Mouse (Mus musculus): ENCODE measurements around the gene Dpp6. TPM values are rescaled to one million over a fixed set of nuclear protein-coding genes. Genes with fewer than 3 reads are reported as not detected.

Dpp6 gene
- polyA plus RNA-seq, 1 experiment from 2014 or later, result 7.0 TPM

- DNase-seq (ENCODE audit: low spot score), result peak; percentile 51
- no peaks in the 10 kb centered on the region for H3K4me1 ChIP-seq
- no peak overlapping the region for H3K4me3 ChIP-seq
- no peaks in the 10 kb centered on the region for H3K27me3 ChIP-seq (ENCODE audit: low read depth, poor library complexity, severe bottlenecking)
- WGBS, result 45% methylated on average over 7 of the region's 7 CpGs
- H3K9me3 ChIP-seq (replicated peaks), result no peaks in the 10 kb centered on the region
- no peaks in the 10 kb centered on the region for H3K36me3 ChIP-seq
- H3K27ac ChIP-seq (replicated peaks), result no peak overlapping the region
Observed at GRCm38 (mm10) chr5:27615769-27616168, 798.8 kb downstream of the Dpp6 start.

- DNase-seq (ENCODE audit: low spot score), result no peak
- H3K27me3 ChIP-seq (ENCODE audit: low read depth, poor library complexity, severe bottlenecking), result no peaks in the 10 kb centered on the region
- no peaks in the 10 kb centered on the region for H3K36me3 ChIP-seq
- H3K9me3 ChIP-seq (replicated peaks), result no peaks in the 10 kb centered on the region
- no peaks in the 10 kb centered on the region for H3K4me1 ChIP-seq
- H3K4me3 ChIP-seq, result no peak overlapping the region
- H3K27ac ChIP-seq (replicated peaks), result no peak overlapping the region
Observed at GRCm38 (mm10) chr5:27621811-27622210, 804.8 kb downstream of the Dpp6 start.

- WGBS, result 83% methylated on average over 1 of the region's 1 CpGs
- no peak for DNase-seq (ENCODE audit: low spot score)
- H3K27ac ChIP-seq (replicated peaks), result no peak overlapping the region
- H3K27me3 ChIP-seq (ENCODE audit: low read depth, poor library complexity, severe bottlenecking), result no peaks in the 10 kb centered on the region
- H3K36me3 ChIP-seq, result no peaks in the 10 kb centered on the region
- no peak overlapping the region for H3K4me3 ChIP-seq
- no peaks in the 10 kb centered on the region for H3K9me3 ChIP-seq (replicated peaks)
- no peaks in the 10 kb centered on the region for H3K4me1 ChIP-seq
Observed at GRCm38 (mm10) chr5:27623876-27624275, 806.9 kb downstream of the Dpp6 start.

- H3K9me3 ChIP-seq (replicated peaks), result no peaks in the 10 kb centered on the region
- 83% methylated on average over 2 of the region's 2 CpGs for WGBS
- no peaks in the 10 kb centered on the region for H3K4me1 ChIP-seq
- no peaks in the 10 kb centered on the region for H3K36me3 ChIP-seq
- no peak for DNase-seq (ENCODE audit: low spot score)
- no peaks in the 10 kb centered on the region for H3K27me3 ChIP-seq (ENCODE audit: low read depth, poor library complexity, severe bottlenecking)
- no peak overlapping the region for H3K4me3 ChIP-seq
- H3K27ac ChIP-seq (replicated peaks), result no peak overlapping the region
Observed at GRCm38 (mm10) chr5:27632151-27632550, 815.1 kb downstream of the Dpp6 start.

GRCm38 (mm10) chr5:27635941-27636340, 818.9 kb downstream of the Dpp6 start:
- 84% methylated on average over 2 of the region's 2 CpGs for WGBS
- H3K36me3 ChIP-seq, result no peaks in the 10 kb centered on the region
- H3K27ac ChIP-seq (replicated peaks), result no peak overlapping the region
- no peak overlapping the region for H3K4me3 ChIP-seq
- H3K4me1 ChIP-seq, result no peaks in the 10 kb centered on the region
- no peak for DNase-seq (ENCODE audit: low spot score)
- H3K9me3 ChIP-seq (replicated peaks), result no peaks in the 10 kb centered on the region
- H3K27me3 ChIP-seq (ENCODE audit: low read depth, poor library complexity, severe bottlenecking), result no peaks in the 10 kb centered on the region

GRCm38 (mm10) chr5:27641876-27642275, 824.9 kb downstream of the Dpp6 start:
- Histone ChIP-seq H3K27me3 (ENCODE audit: low read depth, poor library complexity, severe bottlenecking) (no peaks in the 10 kb centered on the region), H3K27ac (replicated peaks) (no peak overlapping the region), H3K4me1 (no peaks in the 10 kb centered on the region), H3K36me3 (no peaks in the 10 kb centered on the region), H3K4me3 (no peak overlapping the region), H3K9me3 (replicated peaks) (no peaks in the 10 kb centered on the region)
- WGBS, result 92% methylated on average over 1 of the region's 1 CpGs
- DNase-seq (ENCODE audit: low spot score), result no peak

- peak; percentile 34 for DNase-seq (ENCODE audit: low spot score)
- Histone ChIP-seq H3K27ac (replicated peaks) (no peak overlapping the region), H3K4me3 (no peak overlapping the region), H3K4me1 (peaks cover 7% of the 10 kb centered on the region), H3K27me3 (ENCODE audit: low read depth, poor library complexity, severe bottlenecking) (no peaks in the 10 kb centered on the region), H3K9me3 (replicated peaks) (no peaks in the 10 kb centered on the region), H3K36me3 (no peaks in the 10 kb centered on the region)
- 61% methylated on average over 8 of the region's 8 CpGs for WGBS
Observed at GRCm38 (mm10) chr5:27651879-27652814, 835.1 kb downstream of the Dpp6 start.

GRCm38 (mm10) chr5:27656101-27656500, 839.1 kb downstream of the Dpp6 start:
- WGBS, result 71% methylated on average over 6 of the region's 6 CpGs
- Histone ChIP-seq H3K27ac (replicated peaks) (no peak overlapping the region), H3K4me3 (no peak overlapping the region), H3K36me3 (no peaks in the 10 kb centered on the region), H3K4me1 (peaks cover 7% of the 10 kb centered on the region), H3K27me3 (ENCODE audit: low read depth, poor library complexity, severe bottlenecking) (no peaks in the 10 kb centered on the region), H3K9me3 (replicated peaks) (no peaks in the 10 kb centered on the region)
- DNase-seq (ENCODE audit: low spot score), result no peak

GRCm38 (mm10) chr5:27657672-27658071, 840.7 kb downstream of the Dpp6 start:
- H3K9me3 ChIP-seq (replicated peaks), result no peaks in the 10 kb centered on the region
- 66% methylated on average over 4 of the region's 4 CpGs for WGBS
- no peaks in the 10 kb centered on the region for H3K36me3 ChIP-seq
- no peak overlapping the region for H3K4me3 ChIP-seq
- peaks cover 7% of the 10 kb centered on the region for H3K4me1 ChIP-seq
- H3K27me3 ChIP-seq (ENCODE audit: low read depth, poor library complexity, severe bottlenecking), result no peaks in the 10 kb centered on the region
- no peak for DNase-seq (ENCODE audit: low spot score)
- H3K27ac ChIP-seq (replicated peaks), result no peak overlapping the region

GRCm38 (mm10) chr5:27658165-27658564, 841.2 kb downstream of the Dpp6 start:
- Histone ChIP-seq H3K4me1 (peaks cover 7% of the 10 kb centered on the region), H3K9me3 (replicated peaks) (no peaks in the 10 kb centered on the region), H3K27me3 (ENCODE audit: low read depth, poor library complexity, severe bottlenecking) (no peaks in the 10 kb centered on the region), H3K36me3 (no peaks in the 10 kb centered on the region), H3K4me3 (no peak overlapping the region), H3K27ac (replicated peaks) (no peak overlapping the region)
- 86% methylated on average over 5 of the region's 5 CpGs for WGBS
- DNase-seq (ENCODE audit: low spot score), result no peak

- H3K27me3 ChIP-seq (ENCODE audit: low read depth, poor library complexity, severe bottlenecking), result no peaks in the 10 kb centered on the region
- DNase-seq (ENCODE audit: low spot score), result no peak
- H3K27ac ChIP-seq (replicated peaks), result no peak overlapping the region
- no peaks in the 10 kb centered on the region for H3K36me3 ChIP-seq
- H3K4me1 ChIP-seq, result peaks cover 7% of the 10 kb centered on the region
- H3K9me3 ChIP-seq (replicated peaks), result no peaks in the 10 kb centered on the region
- no peak overlapping the region for H3K4me3 ChIP-seq
Observed at GRCm38 (mm10) chr5:27658569-27658968, 841.6 kb downstream of the Dpp6 start.

GRCm38 (mm10) chr5:27659019-27659418, 842.0 kb downstream of the Dpp6 start:
- Histone ChIP-seq H3K9me3 (replicated peaks) (no peaks in the 10 kb centered on the region), H3K27ac (replicated peaks) (no peak overlapping the region), H3K4me3 (no peak overlapping the region), H3K4me1 (peaks cover 7% of the 10 kb centered on the region), H3K27me3 (ENCODE audit: low read depth, poor library complexity, severe bottlenecking) (no peaks in the 10 kb centered on the region), H3K36me3 (no peaks in the 10 kb centered on the region)
- no peak for DNase-seq (ENCODE audit: low spot score)
- 94% methylated on average over 2 of the region's 2 CpGs for WGBS

- H3K27ac ChIP-seq (replicated peaks), result no peak overlapping the region
- H3K36me3 ChIP-seq, result no peaks in the 10 kb centered on the region
- WGBS, result 82% methylated on average over 6 of the region's 6 CpGs
Observed at GRCm38 (mm10) chr5:27659781-27660180, 842.8 kb downstream of the Dpp6 start.

More at GRCm38 (mm10) chr5:27659781-27660180, 842.8 kb downstream of the Dpp6 start:
- Histone ChIP-seq H3K9me3 (replicated peaks) (no peaks in the 10 kb centered on the region), H3K4me3 (no peak overlapping the region), H3K27me3 (ENCODE audit: low read depth, poor library complexity, severe bottlenecking) (no peaks in the 10 kb centered on the region), H3K4me1 (peaks cover 5% of the 10 kb centered on the region)
- no peak for DNase-seq (ENCODE audit: low spot score)

Measured in midbrain, embryonic 10.5 days (tissue).